Mouse (Mus musculus): ENCODE measurements at regions not wholly inside any gene's neighbourhood (a gene's known extent, or its start where the extent isn't known, plus 50 kb on each side); places are given as distances from the start of the nearest gene placed in this dataset.

DNA sequence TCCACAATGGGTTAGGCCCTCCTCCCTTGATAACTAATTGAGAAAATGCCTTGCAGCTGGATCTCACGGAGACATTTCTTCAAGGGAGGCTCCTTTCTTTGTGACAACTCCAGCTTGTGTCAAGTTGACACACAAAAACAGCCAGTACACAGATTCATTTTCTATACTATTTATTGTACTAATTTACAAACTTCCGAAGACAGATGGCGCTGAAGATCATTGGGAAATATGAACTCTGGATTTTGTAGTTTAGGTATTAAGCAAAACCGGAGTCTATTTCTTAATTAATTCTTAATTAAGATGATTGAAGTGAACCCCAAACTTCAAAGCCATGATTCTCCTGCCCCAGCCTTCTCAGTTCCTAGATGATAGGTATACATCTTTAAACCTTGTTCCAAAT lies 977.2 kb downstream of the Stpg2 start:
- TF ChIP-seq CTCF (IDR thresholded peaks at IDR 0.05; ENCODE audit: borderline replicate concordance, insufficient read depth, low read depth, low read length): peak; percentile 20; the same call in 1 of the 2 replicates
- TF ChIP-seq POLR2A (IDR thresholded peaks at IDR 0.05; ENCODE audit: borderline replicate concordance, insufficient read depth, low read length): no peak

All from cerebellum, adult 2 months (tissue).